ENCODE assay signal across 8 mouse cellular contexts in the genomic region with DNA sequence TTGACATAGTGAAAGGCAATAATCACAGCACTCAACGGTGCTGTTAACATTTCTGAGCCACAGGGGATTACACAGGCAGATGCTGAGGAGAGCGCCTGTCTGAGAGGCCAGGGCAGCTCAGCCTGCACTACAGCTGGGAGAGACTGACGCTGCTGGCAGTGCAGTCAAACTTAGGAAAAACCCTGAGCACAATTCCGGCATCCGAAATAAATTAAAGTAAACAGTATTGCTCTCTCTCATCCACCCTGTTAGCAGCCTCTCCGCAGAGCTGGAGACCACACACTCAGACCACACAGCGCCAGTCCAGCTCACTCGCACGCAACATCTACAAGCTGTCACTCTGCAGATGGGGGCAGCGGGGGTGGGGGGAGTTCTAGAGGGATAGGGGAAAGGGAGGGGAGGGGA. TPM values are rescaled to one million over a fixed set of nuclear protein-coding genes. Genes with fewer than 3 reads are reported as not detected.
DNase-seq lines count a peak whose midpoint lies in the region; ATAC-seq lines count a peak whose summit lies in the region.

No protein-coding gene starts in this region.

- H3K27ac ChIP-seq in heart, embryonic 12.5 days (ENCODE audit: poor library complexity, severe bottlenecking) = no peak overlapping the region
- no peak overlapping the region for H3K27ac ChIP-seq in heart, embryonic 16.5 days (ENCODE audit: low read length)
- H3K27ac ChIP-seq in midbrain, embryonic 12.5 days (replicated peaks) = peak overlapping the region; percentile 30; the same call in 1 of the 2 replicates

- H3K27me3 ChIP-seq in heart, embryonic 12.5 days (replicated peaks) = no peaks in the 10 kb centered on the region
- no peaks in the 10 kb centered on the region for H3K27me3 ChIP-seq in heart, embryonic 16.5 days (ENCODE audit: control insufficient read depth, insufficient read depth, low read length)
- no peaks in the 10 kb centered on the region for H3K27me3 ChIP-seq in midbrain, embryonic 12.5 days

- H3K4me2 ChIP-seq in heart, embryonic 12.5 days = peak overlapping the region; percentile 56
- peak overlapping the region; percentile 37; the same call in 1 of the 2 replicates for H3K4me2 ChIP-seq in heart, embryonic 16.5 days (ENCODE audit: low read depth, low read length)
- H3K4me2 ChIP-seq in midbrain, embryonic 12.5 days (replicated peaks) = peak overlapping the region; percentile 48

- no peak for ATAC-seq in heart, embryonic 12.5 days (ENCODE audit: insufficient number of reproducible peaks, low FRiP score)
- ATAC-seq in heart, embryonic 16.5 days (replicated peaks; ENCODE audit: extremely low read depth, insufficient read depth, low FRiP score) = no peak
- peak; percentile 73 for ATAC-seq in midbrain, embryonic 12.5 days (ENCODE audit: low FRiP score, low read depth)
- ATAC-seq in erythroid progenitor cell, adult 5-6 weeks (replicated peaks; ENCODE audit: low FRiP score, poor library complexity, severe bottlenecking) = no peak

- H3K9me3 ChIP-seq in heart, embryonic 12.5 days (replicated peaks) = no peaks in the 10 kb centered on the region
- H3K9me3 ChIP-seq in heart, embryonic 16.5 days (replicated peaks; ENCODE audit: control insufficient read depth, low read length) = no peaks in the 10 kb centered on the region
- H3K9me3 ChIP-seq in midbrain, embryonic 12.5 days = no peaks in the 10 kb centered on the region

- 13% methylated on average over 10 of the region's 10 CpGs for WGBS in heart, embryonic 12.5 days
- WGBS in heart, embryonic 16.5 days = 21% methylated on average over 10 of the region's 10 CpGs
- WGBS in midbrain, embryonic 12.5 days = 7% methylated on average over 10 of the region's 10 CpGs

- H3K36me3 ChIP-seq in heart, embryonic 12.5 days = no peaks in the 10 kb centered on the region
- no peaks in the 10 kb centered on the region for H3K36me3 ChIP-seq in heart, embryonic 16.5 days (ENCODE audit: control insufficient read depth, insufficient read depth)
- H3K36me3 ChIP-seq in midbrain, embryonic 12.5 days = no peaks in the 10 kb centered on the region

- H3K4me1 ChIP-seq in heart, embryonic 12.5 days (replicated peaks) = peaks cover 28% of the 10 kb centered on the region
- H3K4me1 ChIP-seq in heart, embryonic 16.5 days (ENCODE audit: control insufficient read depth, insufficient read depth, low read length) = peaks cover 16% of the 10 kb centered on the region
- peaks cover 11% of the 10 kb centered on the region for H3K4me1 ChIP-seq in midbrain, embryonic 12.5 days

- DNase-seq in heart, adult 18-20 months = no peak
- DNase-seq in brain, adult 2 months (ENCODE audit: low read depth, low spot score) = peak; percentile 17
- DNase-seq in thymus, postnatal 36 days = no peak
- no peak for DNase-seq in cerebellum, postnatal 25 days

- H3K4me3 ChIP-seq in heart, embryonic 12.5 days = no peak overlapping the region
- H3K4me3 ChIP-seq in heart, embryonic 16.5 days (ENCODE audit: low read length) = no peak overlapping the region
- H3K4me3 ChIP-seq in midbrain, embryonic 12.5 days = peak overlapping the region; percentile 21; the same call in 1 of the 2 replicates

- peak overlapping the region; percentile 32; the same call in 1 of the 2 replicates for H3K9ac ChIP-seq in heart, embryonic 12.5 days
- peak overlapping the region; percentile 30; the same call in 1 of the 2 replicates for H3K9ac ChIP-seq in heart, embryonic 16.5 days (ENCODE audit: low read length)
- H3K9ac ChIP-seq in midbrain, embryonic 12.5 days (replicated peaks) = no peak overlapping the region; the same call in 1 of the 2 replicates

RNA-seq across cellular contexts. Expression of a gene that starts 7.4 kb away (rescaled TPM):
- 26.8 and 28.2 TPM in 2 replicates for polyA plus RNA-seq in heart, embryonic 12.5 days (2016; fragmentation: Nextera tagmentation; extraction: Ambion mirVana)
- 10 to 100 TPM; 15.3 to 17.5 TPM for total RNA-seq in heart, adult 18-20 months (2021)
- polyA plus RNA-seq in heart, embryonic 16.5 days (2015; fragmentation: Nextera tagmentation; extraction: Ambion mirVana) = 20.9 and 21.8 TPM in 2 replicates
- polyA plus RNA-seq in midbrain, embryonic 12.5 days (2016; fragmentation: Nextera tagmentation; extraction: Ambion mirVana) = 45.6 and 46.2 TPM in 2 replicates
- total RNA-seq in erythroid progenitor cell, adult 5-6 weeks (2015; ENCODE audit: low replicate concordance) = 46.9 and 72.9 TPM in 2 replicates
- 29.1 and 57.1 TPM in 2 replicates for total RNA-seq in erythroid progenitor cell, adult 5-6 weeks (2017; ENCODE audit: low replicate concordance)

RNA-seq across cellular contexts. Expression of a gene that starts 7.5 kb away (rescaled TPM):
- polyA plus RNA-seq in heart, embryonic 12.5 days (2016; fragmentation: Nextera tagmentation; extraction: Ambion mirVana) = not detected in 2 replicates
- total RNA-seq in heart, adult 18-20 months (2021) = not detected
- 0.16 TPM in 1 of 2 replicates, not detected in the other for polyA plus RNA-seq in heart, embryonic 16.5 days (2015; fragmentation: Nextera tagmentation; extraction: Ambion mirVana)
- polyA plus RNA-seq in midbrain, embryonic 12.5 days (2016; fragmentation: Nextera tagmentation; extraction: Ambion mirVana) = 0.13 TPM in 2 replicates
- not detected in 2 replicates for total RNA-seq in erythroid progenitor cell, adult 5-6 weeks (2015; ENCODE audit: low replicate concordance)
- not detected in 2 replicates for total RNA-seq in erythroid progenitor cell, adult 5-6 weeks (2017; ENCODE audit: low replicate concordance)

RNA-seq across cellular contexts. Expression of a gene that starts 18.9 kb away (rescaled TPM):
- not detected in 2 replicates for polyA plus RNA-seq in heart, embryonic 12.5 days (2016; fragmentation: Nextera tagmentation; extraction: Ambion mirVana)
- under 1 TPM; 0.22 to 0.23 TPM for total RNA-seq in heart, adult 18-20 months (2021)
- polyA plus RNA-seq in heart, embryonic 16.5 days (2015; fragmentation: Nextera tagmentation; extraction: Ambion mirVana) = not detected in 2 replicates
- polyA plus RNA-seq in midbrain, embryonic 12.5 days (2016; fragmentation: Nextera tagmentation; extraction: Ambion mirVana) = 0.24 TPM in 1 of 2 replicates, not detected in the other
- total RNA-seq in erythroid progenitor cell, adult 5-6 weeks (2015; ENCODE audit: low replicate concordance) = 3.2 and 5.0 TPM in 2 replicates
- total RNA-seq in erythroid progenitor cell, adult 5-6 weeks (2017; ENCODE audit: low replicate concordance) = 2.8 TPM in 1 of 2 replicates, not detected in the other
